Comparison of ENCODE assay signal across 16 mouse cellular contexts in genomic region chr2:59672086-59672485, GRCm38 (mm10).
DNase-seq lines count a peak whose midpoint lies in the region; ATAC-seq lines count a peak whose summit lies in the region.
"Had no signal": no experiment of that assay in that cellular context is flagged by ENCODE, and none has a peak within 500 bp of the region (broad histone marks: within the 10 kb centered on the region; RNA-seq: fewer than 3 reads in every experiment).

No protein-coding gene starts in this region.

- DNase-seq in kidney, adult 8-10 months: no peak
- peak; percentile 48 for DNase-seq in adipocyte (ENCODE audit: low spot score)
- DNase-seq in heart, adult 8-10 months (ENCODE audit: low spot score): peak; percentile 54
- no peak for DNase-seq in spleen, postnatal 14 days (ENCODE audit: low spot score in 2 of 2)
- no peak for DNase-seq in embryo, embryonic 9.5 days (ENCODE audit: extremely low spot score)
- DNase-seq: adrenal gland, postnatal 25 days; cerebellum, adult 9-10 months; gastrocnemius, postnatal 10 days; kidney, adult 18-20 months; layer of hippocampus, adult 9-11 months had no signal

- peaks cover 64% of the 10 kb centered on the region for H3K4me1 ChIP-seq in kidney, embryonic 14.5 days (ENCODE audit: control insufficient read depth, insufficient read depth, low read length)
- H3K4me1 ChIP-seq in intestine, embryonic 16.5 days (ENCODE audit: control insufficient read depth, insufficient read depth, low read length): peaks cover 62% of the 10 kb centered on the region

- WGBS in kidney, embryonic 14.5 days: 10% methylated on average over 4 of the region's 4 CpGs
- 58% methylated on average over 4 of the region's 4 CpGs for WGBS in intestine, embryonic 16.5 days

- no peaks in the 10 kb centered on the region; the same call in 1 of the 2 replicates for H3K36me3 ChIP-seq in kidney, embryonic 14.5 days (ENCODE audit: control insufficient read depth, insufficient read depth, low read length)
- no peaks in the 10 kb centered on the region for H3K36me3 ChIP-seq in intestine, embryonic 16.5 days (ENCODE audit: control insufficient read depth, insufficient read depth, low read length)
- H3K36me3 ChIP-seq: hindbrain, embryonic 10.5 days; neural tube, embryonic 13.5 days had no signal

- H3K27ac ChIP-seq in kidney, embryonic 14.5 days (ENCODE audit: low read depth, low read length): peak overlapping the region; percentile 77
- H3K27ac ChIP-seq in intestine, embryonic 16.5 days (ENCODE audit: low read length): no peak overlapping the region
- H3K27ac ChIP-seq: hindbrain, embryonic 10.5 days; neural tube, embryonic 13.5 days had no signal

- no peak overlapping the region for H3K4me3 ChIP-seq in kidney, embryonic 14.5 days (ENCODE audit: low read length)
- no peak overlapping the region for H3K4me3 ChIP-seq in intestine, embryonic 16.5 days (ENCODE audit: low read length)
- H3K4me3 ChIP-seq: hindbrain, embryonic 10.5 days; neural tube, embryonic 13.5 days had no signal

- H3K9ac ChIP-seq in kidney, embryonic 14.5 days (ENCODE audit: low read depth, low read length): no peak overlapping the region
- H3K9ac ChIP-seq in intestine, embryonic 16.5 days (ENCODE audit: low read depth, low read length): 0 out of 2 replicates have a peak overlapping the region, but pooled peaks have one; percentile 1
- H3K9ac ChIP-seq: neural tube, embryonic 13.5 days had no signal

- peak; percentile 44 for ATAC-seq in kidney, embryonic 14.5 days (ENCODE audit: low FRiP score, low TSS enrichment)
- ATAC-seq in intestine, embryonic 16.5 days: no peak
- ATAC-seq: forebrain, embryonic 16.5 days had no signal

- no peaks in the 10 kb centered on the region for H3K27me3 ChIP-seq in kidney, embryonic 14.5 days (ENCODE audit: control insufficient read depth, insufficient read depth, low read length)
- H3K27me3 ChIP-seq in intestine, embryonic 16.5 days (replicated peaks; ENCODE audit: control insufficient read depth, insufficient read depth, low read length): no peaks in the 10 kb centered on the region
- H3K27me3 ChIP-seq: neural tube, embryonic 13.5 days had no signal

- no peaks in the 10 kb centered on the region for H3K9me3 ChIP-seq in kidney, embryonic 14.5 days (ENCODE audit: control insufficient read depth, low read length)
- H3K9me3 ChIP-seq in intestine, embryonic 16.5 days (ENCODE audit: control insufficient read depth, low read length): no peaks in the 10 kb centered on the region
- H3K9me3 ChIP-seq: hindbrain, embryonic 10.5 days; neural tube, embryonic 13.5 days had no signal

- H3K4me2 ChIP-seq in kidney, embryonic 14.5 days (replicated peaks; ENCODE audit: low read depth, low read length): peak overlapping the region; percentile 18
- H3K4me2 ChIP-seq in intestine, embryonic 16.5 days (ENCODE audit: low read depth, low read length): no peak overlapping the region
- H3K4me2 ChIP-seq: liver, embryonic 11.5 days; neural tube, embryonic 13.5 days had no signal

Comparison
In these comparisons a context has a peak if more than half of its experiments do, and no peak if none do; other contexts are left out.
1. DNase-seq: peak in adipocyte (single experiment) and heart, adult 8-10 months (single experiment); none in kidney, adult 8-10 months (0 of 2), spleen, postnatal 14 days (0 of 2) and embryo, embryonic 9.5 days (single experiment).